Mouse (Mus musculus) myocyte (in vitro differentiated cells): Measurements from ENCODE around the gene Emp2. TPM values are rescaled to one million over a fixed set of nuclear protein-coding genes. Genes with fewer than 3 reads are reported as not detected.
"Not testable (repeated sequence)": the region's sequence is repeated elsewhere in the genome, so short reads cannot be mapped to it uniquely, and the experiment has no call there.

Experiments used
- H3K27me3 ChIP-seq: one replicate; pipeline ENCODE4 v1.6.1; 2011; ENCODE audit not compliant: control insufficient read depth, insufficient read depth, insufficient read length
- H3K36me3 ChIP-seq: one replicate; pipeline ENCODE4 v1.6.1; 2011; ENCODE audit not compliant: control insufficient read depth, insufficient read depth
- H3K4me2 ChIP-seq: one replicate; pipeline ENCODE4 v1.6.1; 2011; ENCODE audit warnings: low read depth, control low read depth
- H3K4me3 ChIP-seq: one replicate; pipeline ENCODE4 v1.5.1; 2011; ENCODE audit warnings: mild to moderate bottlenecking, control low read depth, moderate library complexity
- H3K79me2 ChIP-seq: one replicate; pipeline ENCODE4 v1.6.1; 2011; ENCODE audit not compliant: control insufficient read depth, insufficient read depth
- H3ac ChIP-seq: one replicate; pipeline ENCODE4 v1.6.1; 2011; ENCODE audit not compliant: control insufficient read depth, insufficient read length
- CEBPB ChIP-seq: IDR thresholded peaks from 2 replicates; pipeline ENCODE4 v1.6.1; 2011; ENCODE audit warnings: mild to moderate bottlenecking, moderate library complexity; ENCODE audit not compliant: poor library complexity, insufficient read depth, severe bottlenecking
- E2F4 ChIP-seq: IDR thresholded peaks from one replicate; pipeline ENCODE4 v1.6.1; 2011; ENCODE audit warnings: mild to moderate bottlenecking, control low read depth, moderate library complexity; ENCODE audit not compliant: insufficient read depth
- MAX ChIP-seq: IDR thresholded peaks from one replicate; pipeline ENCODE4 v1.6.1; 2011; ENCODE audit warnings: low read depth, mild to moderate bottlenecking, control low read depth
- MYOD1 ChIP-seq, 3 experiments: IDR thresholded peaks; one replicate each; pipeline ENCODE4 v1.6.1; 2011; ENCODE audit warnings: control low read depth in 2 of 3, low read depth in 2 of 3, mild to moderate bottlenecking in 2 of 3, moderate library complexity in 1 of 3; ENCODE audit not compliant: insufficient read length in 2 of 3, control insufficient read depth in 1 of 3
- MYOG ChIP-seq, 3 experiments: IDR thresholded peaks; one replicate each; pipeline ENCODE4 v1.6.1; 2011; ENCODE audit warnings: control low read depth in 2 of 3, low read depth in 2 of 3, mild to moderate bottlenecking in 2 of 3; ENCODE audit not compliant: insufficient read length in 2 of 3, control insufficient read depth in 1 of 3, insufficient read depth in 1 of 3
- POLR2A ChIP-seq: IDR thresholded peaks from one replicate; pipeline ENCODE4 v1.6.1; 2011; ENCODE audit warnings: low read depth, mild to moderate bottlenecking, control low read depth, moderate library complexity; ENCODE audit not compliant: insufficient read length
- POLR2AphosphoS2 ChIP-seq: IDR thresholded peaks from one replicate; pipeline ENCODE4 v1.6.1; 2011; ENCODE audit warnings: low read depth, control low read depth; ENCODE audit not compliant: insufficient read length
- REST ChIP-seq: IDR thresholded peaks from one replicate; pipeline ENCODE4 v1.6.1; 2011; ENCODE audit warnings: mild to moderate bottlenecking, control low read depth, moderate library complexity; ENCODE audit not compliant: insufficient read depth, insufficient read length
- SRF ChIP-seq: IDR thresholded peaks from one replicate; pipeline ENCODE4 v1.6.1; 2011; ENCODE audit warnings: low read depth; ENCODE audit not compliant: control insufficient read depth, insufficient read length
- TCF12 ChIP-seq: IDR thresholded peaks from one replicate; pipeline ENCODE4 v1.6.1; 2011; ENCODE audit warnings: mild to moderate bottlenecking, control low read depth; ENCODE audit not compliant: poor library complexity, insufficient read depth, severe bottlenecking
- TCF3 ChIP-seq: IDR thresholded peaks from one replicate; pipeline ENCODE4 v1.6.1; 2011; ENCODE audit warnings: low read depth, control low read depth; ENCODE audit not compliant: insufficient read length
- USF1 ChIP-seq: IDR thresholded peaks from one replicate; pipeline ENCODE4 v1.6.1; 2011; ENCODE audit warnings: low read depth, mild to moderate bottlenecking, control low read depth, moderate library complexity
- polyA plus RNA-seq: library from polyadenylated mRNA; unstranded; fragments of >200 nt; fragmentation: generic; extraction: Trizol; gene quantifications from one replicate; pipeline ENCODE4 v1.2.1, GENCODE M21; 2012; ENCODE audit warnings: missing spikeins

Gene Emp2
- polyA plus RNA-seq, 1 experiment, result 212 TPM

DNA sequence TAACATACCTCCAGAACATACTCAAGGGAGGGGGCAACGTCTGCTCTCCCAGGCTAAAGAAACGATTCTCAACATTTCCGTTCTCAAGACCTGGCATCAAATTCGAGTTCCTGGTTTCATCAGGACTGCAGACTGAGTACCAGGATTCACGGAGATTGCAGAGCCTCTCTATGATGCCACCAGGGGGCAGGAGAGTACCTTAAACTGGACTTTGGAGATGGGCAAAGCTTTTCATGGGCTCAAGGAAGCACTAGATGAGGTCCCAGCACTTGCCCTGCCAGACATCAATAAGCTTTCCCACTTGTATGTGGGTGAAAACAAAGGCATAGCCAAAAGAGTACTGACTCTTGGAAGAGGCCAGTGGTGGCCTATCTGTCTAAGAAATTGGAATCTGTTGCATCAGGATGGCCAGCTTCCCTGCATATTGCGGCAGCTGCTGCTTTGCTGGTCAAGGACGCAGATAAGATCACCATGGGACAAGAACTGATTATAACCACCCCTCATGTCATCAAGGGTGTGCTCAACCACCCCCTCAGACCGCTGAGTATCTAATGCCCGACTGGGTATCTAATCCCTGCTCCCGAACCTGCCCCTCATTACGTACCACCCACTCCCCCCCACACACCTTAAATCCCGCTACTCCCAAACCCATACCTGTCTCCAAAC lies 33.3 kb downstream of the Emp2 start:
- Histone ChIP-seq H3K27me3 (no peaks in the 10 kb centered on the region), H3K36me3 (peaks cover 39% of the 10 kb centered on the region), H3K79me2 (no peaks in the 10 kb centered on the region), H3ac (no peak overlapping the region), H3K4me2 (no peak overlapping the region), H3K4me3 (no peak overlapping the region)
- TF ChIP-seq POLR2AphosphoS2 (peak; percentile 94), TCF3 (no peak), POLR2A (no peak), CEBPB (no peak), MYOG (IDR thresholded peaks at IDR 0.05; ENCODE audit: control insufficient read depth in 1 of 3, insufficient read depth in 1 of 3, insufficient read length in 2 of 3, low read depth in 2 of 3) (peak in 2 of 3 experiments; percentile 20 to 55), USF1 (no peak), MYOD1 (IDR thresholded peaks at IDR 0.05; ENCODE audit: control insufficient read depth in 1 of 3, insufficient read length in 2 of 3, low read depth in 2 of 3) (peak in 1 of 3 experiments; percentile 22), E2F4 (no peak), REST (no peak), TCF12 (no peak), SRF (no peak), MAX (no peak)

DNA sequence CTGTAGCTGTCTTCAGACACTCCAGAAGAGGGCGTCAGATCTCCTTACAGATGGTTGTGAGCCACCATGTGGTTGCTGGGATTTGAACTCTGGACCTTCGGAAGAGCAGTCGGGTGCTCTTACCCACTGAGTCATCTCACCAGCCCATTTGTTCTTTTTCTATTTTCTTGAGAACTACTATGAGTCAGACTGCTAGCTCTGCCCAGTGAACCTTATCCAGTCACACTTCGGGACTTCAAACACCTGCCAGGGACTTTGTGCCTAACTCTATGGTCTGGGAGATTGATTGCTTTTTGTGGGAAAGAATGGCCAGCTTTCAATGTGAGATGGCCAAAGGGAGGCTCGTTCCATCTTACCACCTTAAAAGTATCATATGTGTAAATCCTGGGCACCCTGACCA lies 37.0 kb downstream of the Emp2 start:
- not testable (repeated sequence) for H3K4me3 ChIP-seq, H3ac ChIP-seq, H3K4me2 ChIP-seq, H3K27me3 ChIP-seq, H3K36me3 ChIP-seq, H3K79me2 ChIP-seq

GRCm38 (mm10) chr16:10274465-10274864 lies 39.3 kb downstream of the Emp2 start:
- Histone ChIP-seq H3K79me2 (no peaks in the 10 kb centered on the region), H3K4me3 (no peak overlapping the region), H3ac (no peak overlapping the region), H3K27me3 (no peaks in the 10 kb centered on the region), H3K4me2 (no peak overlapping the region), H3K36me3 (no peaks in the 10 kb centered on the region)
- TF ChIP-seq USF1, result no peak
- TF ChIP-seq SRF, result no peak
- no peak for TF ChIP-seq TCF12
- TF ChIP-seq MYOG (IDR thresholded peaks at IDR 0.05; ENCODE audit: control insufficient read depth in 1 of 3, insufficient read depth in 1 of 3, insufficient read length in 2 of 3, low read depth in 2 of 3), result no peak
- TF ChIP-seq MYOD1 (IDR thresholded peaks at IDR 0.05; ENCODE audit: control insufficient read depth in 1 of 3, insufficient read length in 2 of 3, low read depth in 2 of 3), result no peak
- TF ChIP-seq TCF3, result no peak
- no peak for TF ChIP-seq CEBPB
- no peak for TF ChIP-seq POLR2A
- no peak for TF ChIP-seq E2F4
- TF ChIP-seq REST, result no peak
- no peak for TF ChIP-seq MAX
- no peak for TF ChIP-seq POLR2AphosphoS2

- no peak for TF ChIP-seq USF1
- TF ChIP-seq E2F4, result no peak
- TF ChIP-seq MYOD1 (IDR thresholded peaks at IDR 0.05; ENCODE audit: control insufficient read depth in 1 of 3, insufficient read length in 2 of 3, low read depth in 2 of 3), result no peak
- no peak overlapping the region for H3ac ChIP-seq
- H3K36me3 ChIP-seq, result no peaks in the 10 kb centered on the region
- H3K27me3 ChIP-seq, result peaks cover 5% of the 10 kb centered on the region
- H3K79me2 ChIP-seq, result no peaks in the 10 kb centered on the region
- H3K4me2 ChIP-seq, result no peak overlapping the region
- no peak overlapping the region for H3K4me3 ChIP-seq
Observed at GRCm38 (mm10) chr16:10272256-10272655, 41.5 kb downstream of the Emp2 start.

DNA sequence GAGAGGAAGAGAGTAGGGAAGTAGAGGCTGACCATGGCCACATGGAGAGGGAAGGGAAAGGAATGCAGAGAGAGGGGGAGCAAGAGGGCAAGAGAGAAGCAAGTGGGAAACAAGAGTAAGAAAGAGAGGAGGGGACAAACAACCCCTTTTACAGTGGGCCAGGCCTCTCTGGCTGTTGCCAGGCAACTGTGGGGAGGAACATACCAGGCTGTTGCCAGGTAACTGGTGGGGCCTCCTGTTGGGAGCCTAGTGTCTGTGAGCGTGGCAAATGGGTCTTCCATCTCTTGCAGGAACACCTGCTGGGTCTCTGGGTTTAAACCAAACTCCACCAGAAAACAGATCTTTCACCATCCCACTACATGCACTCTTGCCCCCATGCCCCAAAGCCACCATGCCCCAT lies 59.8 kb downstream of the Emp2 start:
- Histone ChIP-seq H3K4me2 (no peak overlapping the region), H3K79me2 (no peaks in the 10 kb centered on the region), H3K36me3 (no peaks in the 10 kb centered on the region), H3K27me3 (no peaks in the 10 kb centered on the region), H3ac (no peak overlapping the region), H3K4me3 (no peak overlapping the region)
- no peak for TF ChIP-seq POLR2A
- TF ChIP-seq TCF12, result no peak
- TF ChIP-seq MYOG (IDR thresholded peaks at IDR 0.05; ENCODE audit: control insufficient read depth in 1 of 3, insufficient read depth in 1 of 3, insufficient read length in 2 of 3, low read depth in 2 of 3), result no peak
- no peak for TF ChIP-seq E2F4
- no peak for TF ChIP-seq TCF3
- no peak for TF ChIP-seq USF1
- no peak for TF ChIP-seq POLR2AphosphoS2
